Mouse (Mus musculus) forebrain, embryonic 15.5 days (tissue): Measurements from ENCODE around the gene Sell. TPM values are rescaled to one million over a fixed set of nuclear protein-coding genes. Genes with fewer than 3 reads are reported as not detected.

ENCODE experiments used
- ATAC-seq: fragments of 200-750 bp; cut with Nextera tagmentation; replicated peaks from 2 replicates; pipeline ENCODE4 v1.8.0; 2017; ENCODE audit warnings: mild to moderate bottlenecking, moderate TSS enrichment, moderate library complexity
- H3K27ac ChIP-seq: fragments of 300-500 bp; sonication (generic); replicated peaks from 2 replicates; pipeline ENCODE4 v1.5.1; 2015; ENCODE audit warnings: mild to moderate bottlenecking, inconsistent platforms
- H3K27me3 ChIP-seq: fragments of 300-500 bp; sonication (generic); 2 replicates; pipeline ENCODE4 v1.6.1; 2015; ENCODE audit warnings: inconsistent platforms
- H3K36me3 ChIP-seq: fragments of 300-500 bp; sonication (generic); 2 replicates; pipeline ENCODE4 v1.6.1; 2015; ENCODE audit warnings: mild to moderate bottlenecking, inconsistent platforms
- H3K4me1 ChIP-seq: fragments of 300-500 bp; sonication (generic); 2 replicates; pipeline ENCODE4 v1.6.1; 2015; ENCODE audit warnings: inconsistent platforms
- H3K4me2 ChIP-seq: fragments of 300-500 bp; sonication (generic); replicated peaks from 2 replicates; pipeline ENCODE4 v1.6.1; 2015; ENCODE audit warnings: mild to moderate bottlenecking, inconsistent platforms
- H3K4me3 ChIP-seq: fragments of 300-500 bp; sonication (generic); 2 replicates; pipeline ENCODE4 v1.5.1; 2015; ENCODE audit warnings: mild to moderate bottlenecking, inconsistent platforms
- H3K9ac ChIP-seq: fragments of 300-500 bp; sonication (generic); replicated peaks from 2 replicates; pipeline ENCODE4 v1.6.1; 2015; ENCODE audit warnings: mild to moderate bottlenecking, inconsistent platforms
- H3K9me3 ChIP-seq: fragments of 300-500 bp; sonication (generic); 2 replicates; pipeline ENCODE4 v1.6.1; 2016; ENCODE audit warnings: inconsistent platforms
- WGBS: fragments of 180-500 bp; shearing (Covaris S2); methylation state at CpG from one replicate; pipeline ENCODE4 v1.1.7; 2015; ENCODE audit warnings: mixed read lengths; 5-methylcytosine and 5-hydroxymethylcytosine counted together
- polyA plus RNA-seq: library from polyadenylated mRNA; unstranded; fragments of >200 nt; fragmentation: Nextera tagmentation; extraction: Ambion mirVana; gene quantifications from 2 replicates; pipeline ENCODE4 v1.2.1, GENCODE M21; 2015

Sell gene
- polyA plus RNA-seq, 1 experiment from 2014 or later: 0.23 TPM

DNA sequence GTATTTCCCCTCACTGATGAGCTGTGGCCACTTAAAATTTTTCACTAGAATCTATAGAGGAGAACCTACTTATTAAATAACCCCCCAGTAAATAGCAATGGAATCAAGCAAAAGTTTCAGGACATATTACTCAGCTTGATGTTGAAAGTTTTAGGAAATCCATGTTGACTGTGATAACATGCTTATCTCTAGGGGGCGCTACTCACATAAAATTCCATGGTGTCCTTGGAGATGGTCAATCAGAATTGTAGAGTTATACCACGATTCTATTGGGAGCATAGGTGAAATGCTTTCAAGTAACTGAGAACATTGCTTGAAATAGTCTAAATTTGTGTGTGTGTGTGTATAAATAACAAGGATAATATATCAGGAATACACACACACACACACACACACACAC, 7.0 kb upstream of the Sell start:
- Histone ChIP-seq H3K4me1 (no peaks in the 10 kb centered on the region), H3K9ac (no peak overlapping the region), H3K4me3 (no peak overlapping the region), H3K4me2 (no peak overlapping the region), H3K27me3 (no peaks in the 10 kb centered on the region), H3K9me3 (no peaks in the 10 kb centered on the region), H3K36me3 (no peaks in the 10 kb centered on the region), H3K27ac (no peak overlapping the region)
- ATAC-seq: no peak
- WGBS: 50% methylated on average over 2 of the region's 2 CpGs

DNA sequence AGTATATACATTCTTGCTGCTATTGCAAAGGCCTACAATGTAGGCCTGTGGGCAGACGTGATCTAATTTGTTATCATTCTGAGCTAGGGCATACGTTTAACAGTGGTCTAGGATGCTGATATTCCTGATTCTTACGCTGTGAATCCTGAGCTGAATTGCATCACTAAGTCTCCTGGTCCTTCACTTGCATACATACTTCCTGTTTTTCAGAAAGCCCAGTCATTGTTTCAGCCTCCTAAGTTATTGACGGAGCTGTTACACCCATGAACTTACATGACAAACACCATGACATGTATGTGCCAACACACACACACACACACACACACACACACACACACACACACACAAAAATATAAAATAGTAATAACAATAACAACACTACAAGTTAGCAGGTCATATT, 1.7 kb upstream of the Sell start:
- no peak overlapping the region for H3K27ac ChIP-seq
- no peaks in the 10 kb centered on the region for H3K4me1 ChIP-seq
- H3K4me3 ChIP-seq: no peak overlapping the region
- H3K9me3 ChIP-seq: no peaks in the 10 kb centered on the region
- no peak for ATAC-seq
- H3K36me3 ChIP-seq: no peaks in the 10 kb centered on the region
- H3K9ac ChIP-seq: no peak overlapping the region
- 94% methylated on average over 4 of the region's 4 CpGs for WGBS
- H3K4me2 ChIP-seq: no peak overlapping the region
- no peaks in the 10 kb centered on the region for H3K27me3 ChIP-seq

DNA sequence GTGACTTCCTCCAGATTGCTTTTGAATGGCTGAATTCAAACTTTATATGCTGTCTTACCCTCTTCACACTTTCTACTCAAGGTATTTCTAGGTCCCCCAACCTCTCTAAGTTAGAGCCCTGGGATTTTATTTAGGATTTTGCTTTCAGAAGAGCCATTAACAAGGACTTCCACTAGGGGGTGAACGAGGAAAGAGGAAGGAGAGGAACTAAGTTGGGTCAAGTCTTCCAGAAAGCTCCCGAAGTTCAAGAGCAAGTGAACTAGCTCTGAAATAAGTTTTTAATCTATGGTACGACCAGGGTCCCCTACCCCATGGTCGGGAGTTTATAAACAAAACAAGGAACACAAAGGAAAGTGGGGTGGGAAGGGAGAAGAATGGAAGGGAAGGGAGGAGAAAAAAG, 504 bp upstream of the Sell start:
- H3K9ac ChIP-seq: no peak overlapping the region
- no peak overlapping the region for H3K4me2 ChIP-seq
- H3K27ac ChIP-seq: no peak overlapping the region
- H3K4me1 ChIP-seq: no peaks in the 10 kb centered on the region
- 47% methylated on average over 4 of the region's 4 CpGs for WGBS
- no peaks in the 10 kb centered on the region for H3K36me3 ChIP-seq
- no peaks in the 10 kb centered on the region for H3K9me3 ChIP-seq
- no peaks in the 10 kb centered on the region for H3K27me3 ChIP-seq
- ATAC-seq: no peak
- H3K4me3 ChIP-seq: no peak overlapping the region

DNA sequence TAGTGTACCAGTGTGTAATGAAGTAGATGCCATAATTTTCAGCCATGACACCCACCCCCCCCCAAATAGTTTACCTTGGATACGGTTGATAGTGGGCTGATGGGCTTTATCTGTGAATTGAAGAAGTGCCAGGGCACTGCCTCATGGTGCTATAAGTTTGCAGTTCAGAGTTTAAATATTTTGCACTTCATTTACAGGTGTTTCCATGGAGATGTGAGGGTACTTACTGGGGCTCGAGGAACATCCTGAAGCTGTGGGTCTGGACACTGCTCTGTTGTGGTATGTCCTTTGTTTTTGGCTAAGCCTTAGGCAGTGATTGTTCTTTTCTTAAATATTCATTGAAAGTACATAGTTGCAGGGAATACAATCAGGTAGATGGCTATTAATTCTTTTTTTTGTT, 1.1 kb downstream of the Sell start:
- Histone ChIP-seq H3K27ac (no peak overlapping the region), H3K36me3 (no peaks in the 10 kb centered on the region), H3K27me3 (no peaks in the 10 kb centered on the region), H3K4me3 (no peak overlapping the region), H3K9ac (no peak overlapping the region), H3K4me2 (no peak overlapping the region), H3K4me1 (no peaks in the 10 kb centered on the region), H3K9me3 (no peaks in the 10 kb centered on the region)
- ATAC-seq: no peak
- WGBS: 46% methylated on average over 2 of the region's 2 CpGs

DNA sequence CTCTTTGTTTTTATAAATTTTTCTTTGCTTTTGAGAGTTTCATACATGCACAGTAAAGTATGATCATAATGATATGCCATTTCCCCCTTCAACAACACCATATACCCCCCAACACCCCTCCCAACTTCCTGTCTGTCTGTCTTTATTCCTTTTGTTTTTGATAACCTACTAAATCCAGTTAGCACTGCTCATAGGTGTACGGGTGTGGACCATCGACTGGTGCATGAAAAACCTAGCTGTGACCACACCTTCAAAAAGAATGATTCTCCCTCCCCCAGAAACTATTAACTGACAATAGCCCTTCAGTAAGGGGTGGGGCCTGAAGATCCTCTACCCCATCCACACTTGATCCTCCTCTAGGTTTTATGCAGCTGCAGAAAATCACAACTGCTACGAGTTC, 2.0 kb downstream of the Sell start:
- ATAC-seq: no peak
- no peak overlapping the region for H3K9ac ChIP-seq
- H3K27me3 ChIP-seq: no peaks in the 10 kb centered on the region
- no peaks in the 10 kb centered on the region for H3K36me3 ChIP-seq
- H3K9me3 ChIP-seq: no peaks in the 10 kb centered on the region
- H3K4me3 ChIP-seq: no peak overlapping the region
- no peak overlapping the region for H3K4me2 ChIP-seq
- H3K4me1 ChIP-seq: no peaks in the 10 kb centered on the region
- no peak overlapping the region for H3K27ac ChIP-seq
- 74% methylated on average over 3 of the region's 3 CpGs for WGBS

DNA sequence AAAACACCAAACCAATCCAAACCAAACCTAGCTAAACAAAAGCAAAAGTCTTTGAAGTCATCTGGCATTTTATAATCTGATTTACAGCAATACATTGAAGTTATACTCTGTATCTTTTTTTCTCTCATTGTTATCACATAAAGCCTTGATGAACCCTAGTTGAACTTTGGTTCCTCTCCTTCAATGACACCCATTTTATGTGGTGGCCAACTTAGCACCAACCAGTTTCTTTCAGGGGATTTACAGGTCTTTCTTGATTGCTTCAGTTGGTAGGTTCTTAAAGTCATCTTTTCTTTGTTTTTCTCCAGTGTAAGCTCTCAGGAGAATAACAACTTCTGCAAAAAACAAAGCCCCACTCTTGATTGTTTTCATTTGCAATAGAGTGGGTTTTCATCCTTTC, 7.5 kb downstream of the Sell start:
- H3K36me3 ChIP-seq: no peaks in the 10 kb centered on the region
- no peak for ATAC-seq
- no peak overlapping the region for H3K4me3 ChIP-seq
- no peak overlapping the region for H3K27ac ChIP-seq
- no peaks in the 10 kb centered on the region for H3K27me3 ChIP-seq
- no peaks in the 10 kb centered on the region for H3K9me3 ChIP-seq
- no peak overlapping the region for H3K4me2 ChIP-seq
- H3K9ac ChIP-seq: no peak overlapping the region
- H3K4me1 ChIP-seq: no peaks in the 10 kb centered on the region

DNA sequence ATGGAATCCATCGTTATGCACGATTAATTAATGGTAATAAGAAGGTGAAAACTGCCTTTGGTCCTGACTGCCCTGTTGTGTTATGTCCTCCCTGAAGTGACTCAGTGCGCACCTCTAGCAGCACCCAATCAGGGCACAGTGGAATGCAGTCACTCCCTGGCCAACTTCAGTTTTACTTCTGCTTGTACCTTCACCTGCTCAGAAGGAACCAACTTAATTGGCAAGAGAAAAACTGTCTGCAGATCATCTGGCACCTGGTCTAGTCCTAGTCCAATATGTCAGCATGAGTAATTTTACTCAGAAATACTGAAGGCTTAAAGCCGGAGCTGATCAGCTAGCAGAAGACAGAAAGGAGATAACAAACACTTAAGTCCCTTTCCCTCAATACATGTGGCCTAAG, 8.7 kb downstream of the Sell start:
- no peaks in the 10 kb centered on the region for H3K9me3 ChIP-seq
- H3K4me1 ChIP-seq: no peaks in the 10 kb centered on the region
- H3K9ac ChIP-seq: no peak overlapping the region
- WGBS: 92% methylated on average over 4 of the region's 4 CpGs
- ATAC-seq: no peak
- no peak overlapping the region for H3K4me2 ChIP-seq
- no peaks in the 10 kb centered on the region for H3K27me3 ChIP-seq
- no peak overlapping the region for H3K4me3 ChIP-seq
- H3K27ac ChIP-seq: no peak overlapping the region
- H3K36me3 ChIP-seq: no peaks in the 10 kb centered on the region

DNA sequence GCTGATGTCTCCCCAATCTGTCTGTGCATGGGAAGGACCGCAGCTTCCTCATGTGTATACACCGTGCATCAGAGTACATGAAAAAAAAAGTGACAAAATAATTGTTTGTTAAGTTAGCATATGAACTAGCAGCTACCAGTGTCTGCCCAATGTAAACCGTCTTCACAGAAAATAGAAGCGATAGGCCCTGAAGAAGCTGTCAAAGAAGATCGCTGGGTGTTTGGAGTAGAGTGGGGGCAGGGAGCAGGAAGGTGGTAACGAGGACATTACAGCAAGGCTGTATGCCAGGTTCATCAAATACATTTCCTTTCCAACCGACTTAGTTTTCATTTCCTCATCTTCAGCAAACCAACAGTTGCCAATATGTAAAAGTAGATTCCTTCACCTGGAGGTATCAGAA, 9.3 kb downstream of the Sell start:
- Histone ChIP-seq H3K4me3 (no peak overlapping the region), H3K9ac (no peak overlapping the region), H3K9me3 (no peaks in the 10 kb centered on the region), H3K36me3 (no peaks in the 10 kb centered on the region), H3K27me3 (no peaks in the 10 kb centered on the region), H3K4me2 (no peak overlapping the region), H3K4me1 (no peaks in the 10 kb centered on the region), H3K27ac (no peak overlapping the region)
- ATAC-seq: no peak
- WGBS: 85% methylated on average over 7 of the region's 7 CpGs

DNA sequence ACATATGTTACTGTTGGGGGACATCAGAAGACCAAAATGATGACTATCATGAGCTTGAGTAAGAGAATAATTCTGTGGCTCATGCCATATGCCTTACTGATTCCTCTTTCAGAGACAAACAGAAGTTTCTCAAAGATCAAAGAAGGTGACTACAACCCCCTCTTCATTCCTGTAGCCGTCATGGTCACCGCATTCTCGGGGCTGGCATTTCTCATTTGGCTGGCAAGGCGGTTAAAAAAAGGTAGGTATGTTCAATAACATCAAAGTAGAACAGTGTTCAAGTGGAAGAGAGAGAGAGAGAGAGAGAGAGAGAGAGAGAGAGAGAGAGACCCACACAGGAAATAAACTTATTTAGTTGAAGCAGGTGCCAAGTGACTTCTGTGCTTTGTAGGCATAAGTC, 10.2 kb downstream of the Sell start:
- Histone ChIP-seq H3K9me3 (no peaks in the 10 kb centered on the region), H3K4me1 (no peaks in the 10 kb centered on the region), H3K9ac (no peak overlapping the region), H3K4me3 (no peak overlapping the region), H3K27ac (no peak overlapping the region), H3K27me3 (no peaks in the 10 kb centered on the region), H3K4me2 (no peak overlapping the region), H3K36me3 (no peaks in the 10 kb centered on the region)
- no peak for ATAC-seq
- WGBS: 90% methylated on average over 4 of the region's 4 CpGs

DNA sequence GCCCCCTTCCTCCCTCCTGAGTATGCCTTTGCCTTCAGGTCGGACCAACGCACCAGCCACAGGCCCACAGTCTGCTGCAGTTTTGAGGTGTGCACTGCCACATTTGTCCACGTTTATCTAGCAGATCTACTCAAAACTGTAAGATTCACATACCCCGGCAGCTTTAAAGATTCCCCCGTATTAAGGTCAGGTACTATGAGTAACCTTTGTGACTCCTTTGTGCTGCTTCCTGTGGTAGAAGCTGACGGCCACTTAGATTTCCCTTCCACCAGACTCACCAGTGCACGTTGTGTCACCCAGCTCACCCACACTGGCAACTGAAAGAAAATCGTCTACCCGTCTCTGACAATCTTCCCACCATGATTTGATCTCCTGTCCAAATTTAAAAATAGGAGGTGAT, 11.3 kb downstream of the Sell start:
- Histone ChIP-seq H3K4me3 (no peak overlapping the region), H3K9ac (no peak overlapping the region), H3K4me2 (no peak overlapping the region), H3K9me3 (no peaks in the 10 kb centered on the region), H3K27me3 (no peaks in the 10 kb centered on the region), H3K4me1 (no peaks in the 10 kb centered on the region), H3K36me3 (no peaks in the 10 kb centered on the region), H3K27ac (no peak overlapping the region)
- ATAC-seq: no peak
- 91% methylated on average over 9 of the region's 9 CpGs for WGBS

DNA sequence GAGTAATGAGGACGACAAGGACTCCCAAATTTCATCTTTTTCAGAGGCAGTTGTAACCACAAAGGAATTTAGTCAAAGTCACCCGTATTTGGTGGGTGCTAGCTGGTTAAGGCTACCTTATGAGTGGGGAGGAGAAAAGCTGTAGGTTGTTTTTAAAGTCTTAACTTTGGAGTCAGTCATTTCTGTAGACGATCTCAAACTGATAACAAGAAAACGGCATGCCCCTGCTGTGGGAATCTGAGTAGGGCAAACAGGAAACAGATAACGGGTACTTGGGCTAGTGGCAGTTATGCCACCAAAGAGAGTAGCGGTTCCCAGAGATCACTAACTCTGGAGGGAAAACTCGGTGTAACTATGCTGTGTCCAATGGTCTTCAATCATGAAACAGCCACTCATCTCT, 12.0 kb downstream of the Sell start:
- H3K36me3 ChIP-seq: no peaks in the 10 kb centered on the region
- ATAC-seq: no peak
- 89% methylated on average over 7 of the region's 7 CpGs for WGBS
- no peak overlapping the region for H3K4me3 ChIP-seq
- no peaks in the 10 kb centered on the region for H3K27me3 ChIP-seq
- no peaks in the 10 kb centered on the region for H3K9me3 ChIP-seq
- no peak overlapping the region for H3K4me2 ChIP-seq
- H3K9ac ChIP-seq: no peak overlapping the region
- no peak overlapping the region for H3K27ac ChIP-seq
- no peaks in the 10 kb centered on the region for H3K4me1 ChIP-seq

DNA sequence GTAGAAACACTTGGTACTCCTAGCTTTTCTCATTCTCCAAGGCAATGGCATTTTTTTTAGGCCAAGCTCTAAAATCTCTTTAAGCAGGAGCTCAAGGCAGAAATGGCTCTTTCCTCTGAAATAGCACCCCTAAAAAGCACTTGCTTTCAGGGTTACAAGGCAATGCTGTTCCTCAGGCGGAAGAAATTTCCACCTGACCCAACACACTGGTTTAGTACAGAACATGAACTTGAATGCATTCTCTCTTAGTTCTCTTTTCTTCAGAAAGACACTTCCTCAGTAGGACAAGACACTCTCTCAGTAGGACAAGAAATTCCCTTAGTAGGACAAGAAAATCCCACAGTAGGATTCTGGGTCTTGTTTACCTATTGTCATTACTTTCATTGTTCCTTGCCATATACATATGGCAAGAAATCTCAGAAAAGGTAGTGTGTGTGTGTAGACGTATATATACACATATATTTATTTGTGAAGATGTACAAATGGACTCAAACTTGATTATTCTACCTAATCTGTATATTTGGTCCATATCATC, 12.9 kb downstream of the Sell start:
- Histone ChIP-seq H3K9ac (no peak overlapping the region), H3K4me1 (no peaks in the 10 kb centered on the region), H3K27me3 (no peaks in the 10 kb centered on the region), H3K4me3 (no peak overlapping the region), H3K4me2 (no peak overlapping the region), H3K9me3 (no peaks in the 10 kb centered on the region), H3K27ac (no peak overlapping the region), H3K36me3 (no peaks in the 10 kb centered on the region)
- no peak for ATAC-seq
- WGBS: 95% methylated on average over 2 of the region's 2 CpGs

DNA sequence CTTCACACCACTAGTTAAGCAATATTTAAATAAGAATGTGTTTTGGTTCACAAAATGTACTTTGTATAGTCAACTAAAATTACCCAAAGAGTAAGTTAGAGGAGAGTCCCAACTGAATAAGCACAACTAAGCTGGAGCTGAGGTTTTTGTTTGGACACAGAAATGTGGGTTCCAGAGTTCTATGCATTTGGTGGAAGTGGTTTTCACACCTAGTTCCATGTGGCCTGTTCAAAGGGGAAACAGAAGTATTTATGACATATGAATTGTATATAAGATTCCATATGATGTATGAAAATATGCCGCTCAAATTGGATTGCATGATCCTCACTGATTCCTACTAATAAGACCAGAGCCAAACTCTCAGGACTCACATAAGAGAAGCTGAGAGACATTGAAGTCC, 13.6 kb downstream of the Sell start:
- H3K9ac ChIP-seq: no peak overlapping the region
- no peaks in the 10 kb centered on the region for H3K4me1 ChIP-seq
- no peak for ATAC-seq
- H3K9me3 ChIP-seq: no peaks in the 10 kb centered on the region
- no peak overlapping the region for H3K27ac ChIP-seq
- no peak overlapping the region for H3K4me3 ChIP-seq
- 95% methylated on average over 1 of the region's 1 CpGs for WGBS
- H3K4me2 ChIP-seq: no peak overlapping the region
- H3K27me3 ChIP-seq: no peaks in the 10 kb centered on the region
- H3K36me3 ChIP-seq: no peaks in the 10 kb centered on the region
